Mouse (Mus musculus): ENCODE results near the gene Olfr1162. TPM values are rescaled to one million over a fixed set of nuclear protein-coding genes. Genes with fewer than 3 reads are reported as not detected.
"Not testable (repeated sequence)": the region's sequence is repeated elsewhere in the genome, so short reads cannot be mapped to it uniquely, and the experiment has no call there.

Gene Olfr1162
- polyA plus RNA-seq (2011; ENCODE audit: insufficient read depth, insufficient read length, low replicate concordance, missing spikeins): 0.34 and 0.92 TPM in 2 replicates

DNA sequence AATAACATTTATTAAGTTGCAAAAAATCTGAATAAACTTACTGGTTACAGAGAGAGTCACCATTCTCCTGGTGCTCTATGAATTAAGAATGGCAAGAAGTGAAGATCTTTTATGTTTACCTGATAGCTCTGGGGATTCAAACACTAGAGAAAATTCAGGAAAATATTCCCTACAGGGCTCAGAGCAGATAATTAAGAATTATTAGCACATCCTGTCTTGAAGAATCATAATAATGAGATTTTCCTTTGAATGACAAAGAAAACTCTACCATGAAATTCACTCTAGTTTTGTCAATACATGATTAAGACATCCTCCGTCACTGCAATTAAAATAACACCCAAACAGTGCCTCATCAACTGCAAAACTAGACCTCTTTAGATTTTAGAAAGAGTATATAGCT is at the start of gene Olfr1162:
Olfr1162 (minus strand) TSS at position 101 of the 400 bp plus-strand sequence.
- H3K4me1 ChIP-seq (ENCODE audit: control insufficient read depth, insufficient read depth, low read length): no peaks in the 10 kb centered on the region
- no peak within 1 kb of the TSS for H3K4me3 ChIP-seq (replicated peaks; ENCODE audit: control insufficient read depth, low read depth, low read length)
- 63% methylated on average over 1 of the region's 1 CpGs for WGBS
- H3K27ac ChIP-seq (ENCODE audit: control insufficient read depth, insufficient read depth, low read depth, low read length, poor library complexity): no peak within 1 kb of the TSS
- TF ChIP-seq CTCF (IDR thresholded peaks at IDR 0.05; ENCODE audit: control insufficient read depth, insufficient read depth, low read length) (no peak), POLR2A (IDR thresholded peaks at IDR 0.05; ENCODE audit: borderline replicate concordance, control insufficient read depth, low read depth, low read length) (no peak)

DNA sequence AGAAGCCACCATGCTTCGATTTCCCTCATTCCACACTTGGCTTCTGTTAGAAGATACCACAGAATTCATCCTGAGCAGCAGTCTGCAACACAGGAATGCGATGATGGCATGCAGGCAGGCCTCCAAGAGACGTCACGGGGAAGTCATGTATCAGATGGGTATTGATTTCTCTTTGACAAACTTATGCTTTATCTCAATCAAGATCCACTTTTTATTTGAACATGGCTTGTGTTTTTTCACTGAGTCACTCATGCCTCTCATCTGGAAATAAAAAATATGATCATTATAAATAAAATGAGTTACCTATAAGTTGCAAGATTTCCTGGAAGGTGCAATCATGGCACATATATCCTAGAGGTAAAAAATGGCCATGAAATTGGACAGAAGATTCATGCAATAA is 42.9 kb upstream of the Olfr1162 start, which contains the start of gene Olfr1164:
Olfr1164 (minus strand) TSS at position 101 of the 400 bp plus-strand sequence.
- WGBS: 59% methylated on average over 4 of the region's 4 CpGs
- no peak within 1 kb of the TSS for H3K27ac ChIP-seq (ENCODE audit: control insufficient read depth, insufficient read depth, low read depth, low read length, poor library complexity)
- H3K4me3 ChIP-seq (replicated peaks; ENCODE audit: control insufficient read depth, low read depth, low read length): no peak within 1 kb of the TSS
- H3K4me1 ChIP-seq (ENCODE audit: control insufficient read depth, insufficient read depth, low read length): no peaks in the 10 kb centered on the region
- TF ChIP-seq POLR2A (IDR thresholded peaks at IDR 0.05; ENCODE audit: borderline replicate concordance, control insufficient read depth, low read depth, low read length): no peak

DNA sequence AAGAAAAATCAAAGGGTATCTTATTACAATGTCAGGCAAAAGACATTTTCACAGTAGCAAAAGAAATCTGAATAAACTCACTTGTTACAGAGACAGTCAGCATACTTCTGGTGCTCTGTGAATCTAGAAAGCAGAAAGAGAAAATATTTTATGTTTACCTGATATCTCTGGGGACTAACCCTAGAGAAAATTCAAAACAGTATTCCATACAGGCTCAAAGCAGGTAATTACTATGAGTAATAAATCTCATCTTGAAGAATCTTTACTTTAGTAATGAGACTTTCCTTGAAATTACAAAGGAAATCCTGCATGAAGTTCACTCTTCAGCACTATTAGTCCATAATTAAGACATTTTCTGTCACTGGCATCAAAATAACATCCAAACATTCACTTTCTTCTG is 20.8 kb upstream of the Olfr1162 start, which contains the start of gene Olfr1163:
Olfr1163 (minus strand) TSS at position 101 of the 400 bp plus-strand sequence.
- no peak for TF ChIP-seq POLR2A (IDR thresholded peaks at IDR 0.05; ENCODE audit: borderline replicate concordance, control insufficient read depth, low read depth, low read length)
- TF ChIP-seq CTCF (IDR thresholded peaks at IDR 0.05; ENCODE audit: control insufficient read depth, insufficient read depth, low read length): no peak
- Histone ChIP-seq H3K4me1 (ENCODE audit: control insufficient read depth, insufficient read depth, low read length) (no peaks in the 10 kb centered on the region), H3K4me3 (replicated peaks; ENCODE audit: control insufficient read depth, low read depth, low read length) (no peak within 1 kb of the TSS), H3K27ac (ENCODE audit: control insufficient read depth, insufficient read depth, low read depth, low read length, poor library complexity) (no peak within 1 kb of the TSS)

DNA sequence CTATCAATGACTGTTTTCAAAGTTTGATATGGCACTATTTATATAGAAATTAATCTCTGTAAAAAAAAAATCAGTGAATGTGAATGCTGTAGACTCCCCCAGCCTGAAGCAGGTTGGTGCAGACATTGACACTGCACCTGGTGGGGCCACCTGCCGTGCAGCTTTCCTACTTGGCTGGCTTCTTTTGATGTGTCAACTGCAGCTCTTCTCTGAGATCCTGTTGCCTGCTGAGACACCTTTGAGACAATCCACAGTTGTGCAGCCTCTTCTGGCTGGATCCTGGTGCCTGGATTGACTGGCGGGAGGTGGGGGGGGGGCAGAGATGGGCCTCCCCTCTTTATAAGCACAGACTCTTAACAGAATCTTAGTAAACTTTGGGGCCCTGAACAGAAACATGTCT is 12.7 kb upstream of the Olfr1162 start:
- WGBS: 77% methylated on average over 2 of the region's 2 CpGs

DNA sequence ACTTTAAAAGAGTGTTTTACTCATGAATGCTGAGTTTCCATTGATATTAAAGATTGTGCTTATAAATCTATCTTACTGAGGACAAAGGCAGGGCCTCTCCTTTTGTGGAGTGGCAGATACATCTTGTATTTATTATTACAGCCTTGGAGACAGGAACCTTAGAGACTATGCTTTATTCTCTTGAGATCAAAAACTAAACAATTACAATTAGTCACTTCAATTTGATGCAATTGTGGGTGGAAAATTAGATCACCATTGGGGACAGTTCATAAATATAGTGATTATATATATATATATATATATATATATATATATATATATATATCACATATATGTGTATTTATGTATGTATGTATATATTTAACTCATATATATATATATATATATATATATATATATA is 13.3 kb downstream of the Olfr1162 start, which contains the start of gene Olfr73:
Olfr73 (minus strand) TSS at position 101 of the 400 bp plus-strand sequence.
- TF ChIP-seq POLR2A (IDR thresholded peaks at IDR 0.05; ENCODE audit: borderline replicate concordance, control insufficient read depth, low read depth, low read length) (no peak), CTCF (IDR thresholded peaks at IDR 0.05; ENCODE audit: control insufficient read depth, insufficient read depth, low read length) (no peak)
- Histone ChIP-seq H3K4me3 (replicated peaks; ENCODE audit: control insufficient read depth, low read depth, low read length) (no peak within 1 kb of the TSS), H3K4me1 (ENCODE audit: control insufficient read depth, insufficient read depth, low read length) (no peaks in the 10 kb centered on the region), H3K27ac (ENCODE audit: control insufficient read depth, insufficient read depth, low read depth, low read length, poor library complexity) (no peak within 1 kb of the TSS)

More for the DNA sequence above, 12.7 kb upstream of the Olfr1162 start:
- TF ChIP-seq POLR2A (IDR thresholded peaks at IDR 0.05; ENCODE audit: borderline replicate concordance, control insufficient read depth, low read depth, low read length) (no peak), CTCF (IDR thresholded peaks at IDR 0.05; ENCODE audit: control insufficient read depth, insufficient read depth, low read length) (no peak)
- H3K4me1 ChIP-seq (ENCODE audit: control insufficient read depth, insufficient read depth, low read length): no peaks in the 10 kb centered on the region
- no peak overlapping the region for H3K4me3 ChIP-seq (replicated peaks; ENCODE audit: control insufficient read depth, low read depth, low read length)
- H3K27ac ChIP-seq (ENCODE audit: control insufficient read depth, insufficient read depth, low read depth, low read length, poor library complexity): no peak overlapping the region

DNA sequence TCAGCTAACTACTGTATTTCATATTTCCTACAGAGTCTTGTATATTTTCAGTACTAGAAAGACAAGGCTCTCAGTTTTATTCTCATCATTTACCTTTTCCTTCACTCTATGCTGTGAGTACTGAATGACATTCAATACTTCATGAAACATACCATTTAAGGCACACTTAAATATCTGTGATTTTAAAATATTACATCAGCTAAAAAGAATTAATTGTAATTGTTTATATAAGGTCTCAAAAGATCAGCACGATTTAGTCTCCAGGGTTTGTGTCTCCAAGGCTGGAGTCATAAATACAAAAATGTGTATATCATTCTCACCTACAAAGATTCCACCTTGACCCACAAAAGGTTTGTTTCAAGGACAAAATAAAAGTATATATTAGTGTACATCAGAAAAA is 28.5 kb downstream of the Olfr1162 start, which contains the start of gene Olfr1161:
Olfr1161 (plus strand) TSS at position 301 of the 400 bp plus-strand sequence.
- not testable (repeated sequence) for H3K4me1 ChIP-seq (ENCODE audit: control insufficient read depth, insufficient read depth, low read length); H3K27ac ChIP-seq (ENCODE audit: control insufficient read depth, insufficient read depth, low read depth, low read length, poor library complexity); H3K4me3 ChIP-seq (replicated peaks; ENCODE audit: control insufficient read depth, low read depth, low read length)
- 72% methylated on average over 1 of the region's 1 CpGs for WGBS

DNA sequence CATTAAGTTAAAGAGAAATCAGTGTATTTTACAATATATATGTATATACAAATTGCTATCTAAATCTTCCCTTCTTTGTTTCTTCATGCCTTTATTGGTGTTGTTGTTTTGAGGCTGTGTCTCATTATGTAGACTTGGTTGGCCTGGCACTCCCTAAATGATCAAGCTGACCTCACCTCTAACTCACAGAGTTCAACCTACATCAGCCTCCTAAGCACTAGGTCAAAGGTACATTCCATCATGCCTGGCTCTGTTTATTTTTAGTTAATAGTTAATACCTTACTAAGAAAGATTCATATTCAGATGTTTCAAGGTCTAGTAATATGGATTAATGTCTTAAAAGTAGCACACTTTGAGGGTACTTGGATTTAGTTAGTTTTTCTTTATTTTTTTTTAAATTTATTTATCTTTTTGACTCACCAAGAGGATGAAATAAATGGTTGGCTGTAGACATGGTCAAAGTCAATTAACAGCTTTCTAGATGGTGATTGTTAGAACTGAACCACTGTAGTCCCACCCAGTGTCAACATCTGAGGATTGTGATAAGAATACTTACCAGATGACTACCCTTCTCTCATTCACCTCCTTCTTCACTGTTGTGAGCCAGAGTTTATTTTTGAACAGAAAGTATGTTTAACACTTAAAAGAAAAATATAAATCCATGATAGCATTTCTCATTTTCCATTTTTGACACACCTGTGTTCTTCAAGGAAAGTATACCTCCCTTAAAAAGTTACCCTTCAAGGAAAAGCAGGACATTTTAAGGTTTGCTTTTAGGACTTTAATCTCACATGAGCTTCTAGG is 43.2 kb downstream of the Olfr1162 start, which contains the start of gene Olfr1160:
Olfr1160 (minus strand) TSS at position 754 of the 804 bp plus-strand sequence.
- TF ChIP-seq POLR2A (IDR thresholded peaks at IDR 0.05; ENCODE audit: borderline replicate concordance, control insufficient read depth, low read depth, low read length): no peak
- TF ChIP-seq CTCF (IDR thresholded peaks at IDR 0.05; ENCODE audit: control insufficient read depth, insufficient read depth, low read length): no peak
- no peak within 1 kb of the TSS for H3K27ac ChIP-seq (ENCODE audit: control insufficient read depth, insufficient read depth, low read depth, low read length, poor library complexity)
- no peaks in the 10 kb centered on the region for H3K4me1 ChIP-seq (ENCODE audit: control insufficient read depth, insufficient read depth, low read length)
- no peak within 1 kb of the TSS for H3K4me3 ChIP-seq (replicated peaks; ENCODE audit: control insufficient read depth, low read depth, low read length)

Other genes starting within 250 kb of the Olfr1162 start
- not detected in 2 replicates for gene Olfr1145, start 241.3 kb downstream of the Olfr1162 start, polyA plus RNA-seq (2011; ENCODE audit: insufficient read depth, insufficient read length, low replicate concordance, missing spikeins)
- gene Olfr1148, start 220.6 kb downstream of the Olfr1162 start, polyA plus RNA-seq (2011; ENCODE audit: insufficient read depth, insufficient read length, low replicate concordance, missing spikeins): not detected in 2 replicates
- gene Olfr1150-ps1, start 207.1 kb downstream of the Olfr1162 start, polyA plus RNA-seq (2011; ENCODE audit: insufficient read depth, insufficient read length, low replicate concordance, missing spikeins): not detected in 2 replicates
- gene Olfr1151, start 195.3 kb downstream of the Olfr1162 start, polyA plus RNA-seq (2011; ENCODE audit: insufficient read depth, insufficient read length, low replicate concordance, missing spikeins): not detected in 2 replicates
- gene Olfr1152, start 184.6 kb downstream of the Olfr1162 start, polyA plus RNA-seq (2011; ENCODE audit: insufficient read depth, insufficient read length, low replicate concordance, missing spikeins): 0.54 and 1.6 TPM in 2 replicates
- not detected in 2 replicates for gene Olfr1153, start 156.2 kb downstream of the Olfr1162 start, polyA plus RNA-seq (2011; ENCODE audit: insufficient read depth, insufficient read length, low replicate concordance, missing spikeins)
- gene Olfr1154, start 146.0 kb downstream of the Olfr1162 start, polyA plus RNA-seq (2011; ENCODE audit: insufficient read depth, insufficient read length, low replicate concordance, missing spikeins): not detected in 2 replicates
- gene Olfr1155, start 106.0 kb downstream of the Olfr1162 start, polyA plus RNA-seq (2011; ENCODE audit: insufficient read depth, insufficient read length, low replicate concordance, missing spikeins): not detected in 2 replicates
- gene Olfr1156, start 98.0 kb downstream of the Olfr1162 start, polyA plus RNA-seq (2011; ENCODE audit: insufficient read depth, insufficient read length, low replicate concordance, missing spikeins): not detected in 2 replicates
- not detected in 2 replicates for gene Olfr1157, start 82.8 kb downstream of the Olfr1162 start, polyA plus RNA-seq (2011; ENCODE audit: insufficient read depth, insufficient read length, low replicate concordance, missing spikeins)
- not detected in 2 replicates for gene Olfr74, start 76.5 kb downstream of the Olfr1162 start, polyA plus RNA-seq (2011; ENCODE audit: insufficient read depth, insufficient read length, low replicate concordance, missing spikeins)
- gene Olfr1158, start 61.0 kb downstream of the Olfr1162 start, polyA plus RNA-seq (2011; ENCODE audit: insufficient read depth, insufficient read length, low replicate concordance, missing spikeins): not detected in 2 replicates
- gene Olfr1160, start 42.9 kb downstream of the Olfr1162 start, polyA plus RNA-seq (2011; ENCODE audit: insufficient read depth, insufficient read length, low replicate concordance, missing spikeins): not detected in 2 replicates
- not detected in 2 replicates for gene Olfr1161, start 28.4 kb downstream of the Olfr1162 start, polyA plus RNA-seq (2011; ENCODE audit: insufficient read depth, insufficient read length, low replicate concordance, missing spikeins)
- not detected in 2 replicates for gene Olfr73, start 13.4 kb downstream of the Olfr1162 start, polyA plus RNA-seq (2011; ENCODE audit: insufficient read depth, insufficient read length, low replicate concordance, missing spikeins)
- gene Olfr1163, start 20.7 kb upstream of the Olfr1162 start, polyA plus RNA-seq (2011; ENCODE audit: insufficient read depth, insufficient read length, low replicate concordance, missing spikeins): not detected in 2 replicates
- gene Olfr1164, start 42.8 kb upstream of the Olfr1162 start, polyA plus RNA-seq (2011; ENCODE audit: insufficient read depth, insufficient read length, low replicate concordance, missing spikeins): not detected in 2 replicates
- gene Olfr1166, start 77.1 kb upstream of the Olfr1162 start, polyA plus RNA-seq (2011; ENCODE audit: insufficient read depth, insufficient read length, low replicate concordance, missing spikeins): not detected in 2 replicates
- not detected in 2 replicates for gene Olfr1167, start 104.1 kb upstream of the Olfr1162 start, polyA plus RNA-seq (2011; ENCODE audit: insufficient read depth, insufficient read length, low replicate concordance, missing spikeins)
- not detected in 2 replicates for gene Olfr1168, start 130.8 kb upstream of the Olfr1162 start, polyA plus RNA-seq (2011; ENCODE audit: insufficient read depth, insufficient read length, low replicate concordance, missing spikeins)
- not detected in 2 replicates for gene Olfr1170, start 177.2 kb upstream of the Olfr1162 start, polyA plus RNA-seq (2011; ENCODE audit: insufficient read depth, insufficient read length, low replicate concordance, missing spikeins)
- gene Olfr1173, start 228.7 kb upstream of the Olfr1162 start, polyA plus RNA-seq (2011; ENCODE audit: insufficient read depth, insufficient read length, low replicate concordance, missing spikeins): not detected in 2 replicates